Mouse (Mus musculus) liver, postnatal 0 days (tissue): ENCODE data around the gene Il18bp.

Source experiments
- CTCF ChIP-seq: sonication (generic); IDR thresholded peaks from 2 replicates; pipeline ENCODE4 v1.5.1; 2016; ENCODE audit warnings: antibody characterized with exemption, low read depth
- EP300 ChIP-seq: IDR thresholded peaks from 2 replicates; pipeline ENCODE4 v1.6.1; 2016; ENCODE audit warnings: antibody characterized with exemption, low read depth, mild to moderate bottlenecking

DNA sequence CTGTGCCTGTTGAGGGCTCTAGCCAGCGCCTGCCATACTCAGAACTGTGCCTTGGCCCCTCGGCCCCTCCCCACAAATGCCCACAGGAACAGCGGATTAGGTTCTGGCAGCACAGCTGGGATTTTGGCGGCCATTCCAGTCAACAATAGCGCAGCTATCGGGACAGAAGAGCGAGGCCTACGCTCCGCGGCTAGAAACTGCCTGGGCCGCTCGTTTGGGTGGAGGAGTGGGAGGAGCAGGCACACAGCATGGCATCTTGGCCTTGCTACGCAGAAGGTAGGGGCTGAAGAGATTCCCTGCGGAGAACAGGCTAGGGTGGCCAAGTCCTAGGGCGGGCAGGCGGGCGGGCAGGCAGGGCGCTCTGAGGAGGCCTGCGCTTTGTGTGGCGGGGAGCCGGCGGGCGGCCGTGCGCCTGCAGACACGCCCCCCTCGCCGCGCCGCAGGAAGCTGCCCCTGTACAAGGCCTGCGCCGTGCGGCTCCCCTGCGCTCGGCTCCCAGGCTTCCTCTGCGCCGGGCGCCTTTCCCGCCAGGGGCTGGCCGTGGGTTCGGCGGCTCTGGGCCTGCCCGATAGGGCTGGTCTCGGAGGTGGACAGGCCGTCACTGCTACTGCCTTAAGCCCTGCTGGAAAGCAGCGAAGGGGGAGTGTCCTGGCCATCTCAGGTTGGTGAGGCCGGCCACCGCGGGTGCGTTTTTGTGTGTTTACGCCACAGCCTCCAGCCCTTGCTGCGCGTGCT lies 48.6 kb downstream of the Il18bp start:
- TF ChIP-seq CTCF (no peak), EP300 (no peak)
